Mouse (Mus musculus): Measurements from ENCODE around the gene Adam17. TPM values are rescaled to one million over a fixed set of nuclear protein-coding genes. Genes with fewer than 3 reads are reported as not detected.

Gene Adam17
- total RNA-seq, 1 experiment from 2014 or later, result 48.7 TPM

DNA sequence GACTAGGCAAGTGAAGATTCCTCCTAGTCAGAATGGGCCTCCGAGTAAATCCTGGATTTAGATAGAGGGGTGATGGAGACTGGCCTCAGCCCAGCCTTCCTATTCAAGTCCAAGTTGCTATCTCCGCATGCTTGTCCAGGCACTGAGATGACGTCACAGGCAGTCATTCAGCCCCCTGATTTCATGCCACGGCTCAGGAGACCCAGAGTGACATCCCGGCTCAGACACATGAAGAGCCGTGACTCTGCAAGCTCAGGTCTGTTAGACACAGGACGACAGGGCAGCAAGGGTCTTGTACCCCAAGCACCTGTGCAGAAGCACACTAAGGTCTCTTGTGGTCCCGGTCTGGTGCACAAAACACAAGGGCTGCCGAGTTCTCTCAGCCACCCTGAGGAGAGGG lies 50.6 kb downstream of the Adam17 start:
- no peak for ATAC-seq (replicated peaks in 1 of 2; ENCODE audit: insufficient read depth in 1 of 2, low FRiP score in 2 of 2, low TSS enrichment in 1 of 2, low read depth in 1 of 2, poor library complexity in 2 of 2, severe bottlenecking in 2 of 2)

DNA sequence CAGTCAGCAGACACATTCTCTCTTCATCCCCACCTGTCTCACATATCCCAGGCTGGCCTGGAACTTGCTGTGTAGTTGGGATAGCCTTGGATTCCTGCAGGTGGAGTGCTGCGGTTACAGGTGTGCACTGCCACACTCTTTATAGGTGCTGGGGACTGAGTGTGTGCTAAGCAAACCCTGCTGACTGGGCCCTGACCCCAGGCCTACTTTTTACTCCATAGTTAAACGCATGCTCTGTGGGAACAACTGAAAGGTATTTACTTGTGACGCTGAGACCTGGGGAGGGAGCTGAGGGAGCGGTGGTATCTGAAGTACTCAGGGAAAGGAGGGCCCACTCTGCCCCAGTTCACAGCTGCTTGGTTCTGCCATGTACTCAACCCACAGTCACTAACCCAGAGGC lies 51.1 kb downstream of the Adam17 start:
- ATAC-seq (replicated peaks in 1 of 2; ENCODE audit: insufficient read depth in 1 of 2, low FRiP score in 2 of 2, low TSS enrichment in 1 of 2, low read depth in 1 of 2, poor library complexity in 2 of 2, severe bottlenecking in 2 of 2), result no peak

DNA sequence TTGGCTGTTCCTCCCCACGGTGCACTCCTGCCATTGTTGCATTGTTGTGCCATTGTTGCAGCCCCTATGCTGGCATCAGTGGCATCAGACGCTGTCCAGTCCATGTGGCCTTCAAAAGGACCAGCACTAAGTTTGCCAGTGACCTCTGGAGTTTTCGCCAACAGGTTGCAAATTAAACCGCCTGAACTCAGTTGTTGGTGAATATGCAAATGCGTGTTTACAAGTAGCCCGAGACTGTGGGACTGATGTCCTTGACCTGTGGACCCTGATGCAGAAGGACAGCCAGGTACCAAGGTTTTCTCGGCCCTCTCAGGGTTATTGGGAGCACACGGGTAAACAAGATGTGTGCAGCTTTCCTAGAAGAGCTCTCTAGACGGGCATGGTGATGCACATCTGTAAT lies 52.3 kb downstream of the Adam17 start:
- ATAC-seq (replicated peaks in 1 of 2; ENCODE audit: insufficient read depth in 1 of 2, low FRiP score in 2 of 2, low TSS enrichment in 1 of 2, low read depth in 1 of 2, poor library complexity in 2 of 2, severe bottlenecking in 2 of 2), result no peak

DNA sequence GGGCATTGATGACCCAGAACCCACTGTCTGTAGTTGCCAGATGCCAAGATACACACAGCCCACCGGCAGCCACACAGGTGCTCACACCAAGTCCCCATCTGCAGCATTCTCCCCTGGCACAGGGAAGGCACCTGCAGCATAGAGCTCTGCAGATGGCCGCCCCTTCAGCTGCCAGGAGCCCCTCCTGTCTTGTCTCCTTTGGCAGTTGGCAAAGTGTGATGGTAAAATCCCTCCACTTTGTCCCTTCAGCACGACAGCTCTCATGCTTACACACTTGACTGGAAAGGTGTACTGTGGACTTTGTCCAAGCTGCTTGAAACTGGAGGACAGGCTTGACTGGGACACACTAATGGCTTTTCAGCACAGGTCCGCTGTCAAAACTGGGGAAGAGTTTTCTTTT lies 53.1 kb downstream of the Adam17 start:
- ATAC-seq (replicated peaks in 1 of 2; ENCODE audit: insufficient read depth in 1 of 2, low FRiP score in 2 of 2, low TSS enrichment in 1 of 2, low read depth in 1 of 2, poor library complexity in 2 of 2, severe bottlenecking in 2 of 2), result no peak

DNA sequence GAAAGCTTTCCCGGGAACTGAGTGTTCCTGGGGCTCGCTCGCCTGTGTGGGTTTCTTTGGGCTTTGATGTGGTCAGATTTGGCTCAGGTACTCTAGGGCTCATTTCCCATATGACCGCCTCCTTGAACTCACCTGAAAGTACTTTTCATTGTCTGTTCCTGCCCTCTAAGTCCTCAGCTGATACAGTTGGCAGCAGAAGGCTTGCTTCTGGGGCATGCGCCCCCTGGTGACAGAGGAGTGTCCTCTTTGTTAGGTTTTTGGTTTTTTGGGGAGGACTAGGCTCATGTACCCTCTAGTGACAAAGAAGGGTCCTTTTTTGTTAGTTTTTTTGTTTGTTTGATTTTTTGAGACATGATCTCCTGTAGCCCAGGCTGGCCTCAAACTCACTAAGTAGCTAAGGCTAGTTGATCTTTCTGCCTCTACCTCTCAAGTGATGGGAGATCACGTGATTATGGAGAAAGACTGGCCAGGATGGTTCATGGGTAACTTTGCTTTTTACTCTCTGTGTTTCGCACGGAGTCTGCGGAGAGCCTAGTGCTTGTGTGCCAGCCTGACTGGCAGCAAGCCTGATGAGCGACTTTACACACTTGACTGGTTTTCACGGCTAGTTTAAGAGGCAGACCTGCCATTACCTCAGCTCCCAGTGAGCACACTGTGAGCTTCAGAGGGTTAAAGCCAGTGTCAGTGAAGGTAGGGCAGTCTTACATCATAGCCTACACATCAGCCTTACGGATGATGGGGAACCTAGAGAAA lies 55.1 kb downstream of the Adam17 start:
- peak; percentile 44 to 69 for ATAC-seq (replicated peaks in 1 of 2; ENCODE audit: insufficient read depth in 1 of 2, low FRiP score in 2 of 2, low TSS enrichment in 1 of 2, low read depth in 1 of 2, poor library complexity in 2 of 2, severe bottlenecking in 2 of 2)

DNA sequence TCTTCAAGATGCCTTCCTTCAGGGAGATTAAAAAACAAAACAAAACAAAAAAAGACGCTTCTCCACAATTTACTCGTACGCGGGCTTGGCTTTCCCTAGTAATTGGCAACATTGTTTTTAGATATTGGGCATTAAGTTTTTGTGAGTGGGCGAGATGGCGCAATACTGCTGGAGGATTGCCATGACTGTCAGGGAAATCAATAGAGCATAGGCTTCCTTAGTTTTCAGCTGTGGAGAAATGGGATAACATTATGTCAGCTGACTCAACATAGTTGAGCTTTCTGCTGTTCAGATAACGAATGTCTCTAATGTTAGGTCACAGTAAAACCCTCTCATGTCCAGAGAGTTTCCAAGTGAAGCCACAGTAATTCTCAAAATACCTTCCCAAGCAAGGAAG lies 56.6 kb downstream of the Adam17 start:
- no peak for ATAC-seq (replicated peaks in 1 of 2; ENCODE audit: insufficient read depth in 1 of 2, low FRiP score in 2 of 2, low TSS enrichment in 1 of 2, low read depth in 1 of 2, poor library complexity in 2 of 2, severe bottlenecking in 2 of 2)

DNA sequence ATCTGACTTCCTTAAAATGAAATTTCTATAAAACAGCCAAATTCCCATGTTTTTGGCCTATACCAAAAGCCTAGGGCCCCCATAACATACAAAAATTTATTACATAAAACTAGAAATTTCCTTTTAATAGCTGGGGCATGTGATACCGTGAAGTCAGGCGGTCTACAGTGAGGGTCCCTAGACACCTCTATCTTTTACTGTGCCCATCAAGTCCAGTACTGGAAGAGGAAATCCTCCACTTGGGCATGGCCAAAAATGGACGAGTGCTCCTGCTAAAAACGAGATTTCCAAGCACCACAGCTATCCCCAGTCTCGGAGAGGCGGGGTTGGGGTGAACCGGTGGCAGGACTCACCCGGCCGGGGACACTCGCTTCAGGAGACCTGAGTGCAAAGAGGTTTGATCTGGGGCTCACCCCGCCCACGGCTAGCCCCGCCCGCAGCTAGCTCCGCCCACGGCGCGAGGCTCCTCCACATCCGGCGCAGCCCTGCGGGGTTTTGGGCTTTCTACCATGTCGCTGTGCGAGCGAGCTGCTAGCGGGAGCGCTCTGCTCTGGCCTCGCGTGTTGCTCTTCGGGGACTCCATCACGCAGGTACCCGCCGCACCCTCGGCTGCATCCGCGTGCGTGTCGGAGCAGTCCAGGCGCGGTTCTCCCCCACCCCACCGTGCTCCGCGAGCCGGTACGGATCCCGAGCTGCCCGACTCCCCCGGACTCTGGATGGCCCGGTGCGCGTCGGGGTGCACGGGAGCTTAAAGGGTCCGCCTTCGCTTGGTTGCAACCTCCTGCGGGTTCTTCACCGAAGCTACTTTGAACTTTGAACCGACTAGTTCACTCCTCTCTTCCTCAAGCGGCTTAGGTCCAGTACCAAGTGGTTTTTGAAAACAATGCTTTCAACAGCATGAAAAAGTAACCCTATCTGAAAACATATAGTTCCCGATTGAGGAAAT lies 57.2 kb downstream of the Adam17 start, which contains the start of gene Iah1:
Gene Iah1, plus strand, starts transcription at position 467 of the 946 bp plus-strand sequence.
- peak; percentile 95 for ATAC-seq (replicated peaks in 1 of 2; ENCODE audit: insufficient read depth in 1 of 2, low FRiP score in 2 of 2, low TSS enrichment in 1 of 2, low read depth in 1 of 2, poor library complexity in 2 of 2, severe bottlenecking in 2 of 2)

DNA sequence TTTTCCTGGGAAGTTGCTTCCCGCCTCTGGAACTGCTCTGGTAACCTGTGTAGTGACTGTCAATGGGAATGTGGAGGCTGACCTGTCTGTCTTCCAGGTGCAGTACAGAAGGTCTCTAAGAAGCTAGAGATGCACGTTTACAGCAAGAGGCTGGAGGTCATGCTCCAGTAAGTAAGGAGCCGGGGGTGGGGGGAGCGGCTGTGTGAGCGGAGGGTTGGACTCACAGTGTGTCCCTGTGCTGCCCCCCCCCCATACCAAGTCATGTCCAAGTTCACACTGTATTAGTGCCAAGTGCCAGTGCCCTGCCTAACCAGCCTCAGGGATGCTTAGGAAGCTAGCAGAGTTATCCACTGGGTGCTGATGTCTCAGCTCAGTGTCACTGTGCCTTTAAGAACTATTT lies 61.2 kb downstream of the Adam17 start:
- no peak for ATAC-seq (replicated peaks in 1 of 2; ENCODE audit: insufficient read depth in 1 of 2, low FRiP score in 2 of 2, low TSS enrichment in 1 of 2, low read depth in 1 of 2, poor library complexity in 2 of 2, severe bottlenecking in 2 of 2)

DNA sequence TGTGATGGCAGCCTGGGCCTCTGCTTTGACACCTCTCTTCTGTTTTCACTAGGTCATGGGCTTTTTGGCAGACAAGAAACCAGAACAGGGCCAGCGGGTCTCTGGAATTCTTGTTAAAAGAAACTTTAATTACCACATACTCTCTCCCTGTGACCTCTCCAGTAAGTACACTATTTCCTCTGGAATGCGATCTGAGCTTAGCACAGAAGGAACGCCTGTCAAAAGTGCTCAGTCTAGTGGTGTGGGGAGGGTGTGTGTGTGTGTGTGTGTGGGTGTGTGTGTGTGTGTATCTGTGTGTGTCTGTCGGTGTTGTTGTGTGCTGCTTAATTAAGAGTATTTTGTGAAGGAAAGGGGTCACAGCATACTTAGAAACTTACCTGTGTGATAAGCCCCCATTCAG lies 66.7 kb downstream of the Adam17 start:
- no peak for ATAC-seq (replicated peaks in 1 of 2; ENCODE audit: insufficient read depth in 1 of 2, low FRiP score in 2 of 2, low TSS enrichment in 1 of 2, low read depth in 1 of 2, poor library complexity in 2 of 2, severe bottlenecking in 2 of 2)

DNA sequence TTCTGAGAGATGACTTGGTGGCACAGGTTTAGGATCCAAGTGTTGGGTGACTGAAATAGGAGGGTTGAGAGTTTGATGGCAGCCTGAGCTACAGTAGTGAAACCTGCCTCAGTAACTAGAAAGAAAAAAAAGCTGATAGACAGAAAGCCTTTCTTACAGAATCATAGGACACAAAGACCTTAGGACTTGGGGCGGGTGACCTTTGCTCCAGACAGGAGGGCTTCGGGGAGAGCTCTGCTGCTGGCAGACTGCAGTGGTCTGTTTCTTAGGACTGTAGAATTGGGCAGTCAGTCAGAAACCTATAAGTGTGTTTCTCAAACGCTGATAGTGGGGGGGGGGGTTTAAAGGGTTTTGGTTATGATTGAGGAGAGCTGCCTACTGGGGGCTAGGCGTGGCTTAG lies 67.7 kb downstream of the Adam17 start:
- no peak for ATAC-seq (replicated peaks in 1 of 2; ENCODE audit: insufficient read depth in 1 of 2, low FRiP score in 2 of 2, low TSS enrichment in 1 of 2, low read depth in 1 of 2, poor library complexity in 2 of 2, severe bottlenecking in 2 of 2)

DNA sequence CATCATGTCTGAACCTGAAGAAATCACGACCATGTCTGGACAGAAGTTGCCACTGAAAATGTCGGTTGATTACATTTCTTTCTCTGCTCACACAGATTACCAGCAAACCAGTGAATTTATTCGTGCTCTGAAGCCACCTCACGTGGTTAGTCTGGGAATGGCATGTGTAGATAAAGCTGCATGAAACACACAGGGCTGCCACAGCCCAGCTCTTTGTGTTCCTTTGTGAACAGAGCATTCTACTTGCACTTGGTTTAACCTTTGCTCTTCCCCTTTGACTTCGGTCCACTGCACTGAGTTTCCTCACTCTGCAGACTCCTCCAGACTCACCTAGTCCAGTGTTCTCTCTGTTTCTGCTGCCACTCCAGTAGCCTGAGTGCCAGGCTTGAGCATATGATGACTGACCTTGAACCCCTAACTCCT lies 71.1 kb downstream of the Adam17 start:
- no peak for ATAC-seq (replicated peaks in 1 of 2; ENCODE audit: insufficient read depth in 1 of 2, low FRiP score in 2 of 2, low TSS enrichment in 1 of 2, low read depth in 1 of 2, poor library complexity in 2 of 2, severe bottlenecking in 2 of 2)

DNA sequence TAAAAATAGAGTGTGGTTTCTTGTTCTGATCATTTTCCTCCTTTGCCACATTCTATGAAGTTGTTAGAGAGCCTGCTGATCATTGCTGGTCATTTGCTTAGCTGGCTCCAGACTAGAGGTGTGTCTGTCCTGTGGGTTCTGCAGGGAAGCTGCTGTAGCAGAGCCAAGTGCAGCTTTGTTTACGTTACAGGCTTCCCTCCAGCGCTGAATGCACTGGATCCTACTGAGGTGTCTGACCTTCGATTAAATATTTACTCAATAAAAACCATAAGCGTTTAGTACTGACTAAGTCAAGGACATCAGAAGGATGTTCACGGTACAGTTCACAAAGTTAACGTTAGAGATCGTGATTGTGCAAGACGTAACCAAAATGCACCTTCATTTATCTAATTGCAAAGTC lies 71.5 kb downstream of the Adam17 start:
- no peak for ATAC-seq (replicated peaks in 1 of 2; ENCODE audit: insufficient read depth in 1 of 2, low FRiP score in 2 of 2, low TSS enrichment in 1 of 2, low read depth in 1 of 2, poor library complexity in 2 of 2, severe bottlenecking in 2 of 2)

DNA sequence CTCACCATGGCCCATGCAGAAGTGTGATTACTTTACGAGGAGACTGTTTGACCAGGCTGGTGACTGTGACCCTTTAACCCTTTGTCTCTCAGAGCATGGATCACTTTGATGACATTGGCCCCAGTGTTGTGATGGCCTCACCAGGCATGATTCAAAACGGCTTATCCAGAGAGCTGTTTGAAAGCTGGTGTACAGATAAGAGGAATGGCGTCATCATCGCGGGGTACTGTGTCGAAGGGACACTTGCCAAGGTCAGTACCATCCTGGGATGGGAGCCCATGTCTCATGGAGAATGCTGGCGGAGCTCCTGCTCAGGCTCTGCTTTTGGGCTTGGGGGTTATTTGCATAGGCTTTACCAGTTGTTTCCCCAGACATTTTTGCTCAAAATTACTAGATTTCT lies 72.1 kb downstream of the Adam17 start:
- no peak for ATAC-seq (replicated peaks in 1 of 2; ENCODE audit: insufficient read depth in 1 of 2, low FRiP score in 2 of 2, low TSS enrichment in 1 of 2, low read depth in 1 of 2, poor library complexity in 2 of 2, severe bottlenecking in 2 of 2)

DNA sequence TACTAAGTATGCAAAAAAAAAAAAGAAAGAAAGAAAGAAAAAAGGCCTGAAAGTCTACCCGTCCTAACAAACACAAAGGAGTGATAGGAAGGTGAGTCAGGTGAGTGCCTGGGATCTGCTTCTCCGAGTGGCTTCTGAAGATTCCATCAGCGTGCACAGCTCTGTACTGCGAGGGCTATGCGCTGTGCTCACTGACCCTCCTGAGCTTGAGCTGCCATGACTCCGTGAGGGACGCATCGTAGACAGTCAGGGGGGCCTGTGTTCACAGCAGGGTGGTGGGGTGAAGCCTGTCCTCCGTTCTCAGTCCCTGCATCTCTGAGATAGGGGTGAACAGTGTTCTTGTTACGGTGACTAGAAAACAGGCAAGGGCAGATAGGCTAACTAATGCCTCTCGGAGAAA lies 74.6 kb downstream of the Adam17 start:
- ATAC-seq (replicated peaks in 1 of 2; ENCODE audit: insufficient read depth in 1 of 2, low FRiP score in 2 of 2, low TSS enrichment in 1 of 2, low read depth in 1 of 2, poor library complexity in 2 of 2, severe bottlenecking in 2 of 2), result no peak

DNA sequence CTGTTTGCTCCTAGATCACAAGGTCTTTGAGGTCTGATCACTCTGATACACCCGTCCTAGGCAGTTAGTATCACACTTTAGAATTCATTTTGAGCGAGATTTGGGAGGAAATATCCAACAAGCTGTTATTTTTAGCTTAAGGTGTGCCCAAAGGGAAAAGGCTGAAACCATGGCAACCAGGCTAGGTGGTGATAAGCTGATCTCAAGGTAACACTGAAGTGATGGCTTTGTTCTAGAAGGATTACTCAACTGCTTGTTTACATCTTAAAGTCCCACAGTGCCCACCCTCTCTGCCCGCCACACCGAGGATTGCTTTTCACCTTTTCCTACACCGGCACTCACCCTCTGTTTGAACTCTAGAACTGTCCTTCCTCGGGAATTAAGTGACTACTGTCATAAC lies 83.8 kb downstream of the Adam17 start:
- no peak for ATAC-seq (replicated peaks in 1 of 2; ENCODE audit: insufficient read depth in 1 of 2, low FRiP score in 2 of 2, low TSS enrichment in 1 of 2, low read depth in 1 of 2, poor library complexity in 2 of 2, severe bottlenecking in 2 of 2)

DNA sequence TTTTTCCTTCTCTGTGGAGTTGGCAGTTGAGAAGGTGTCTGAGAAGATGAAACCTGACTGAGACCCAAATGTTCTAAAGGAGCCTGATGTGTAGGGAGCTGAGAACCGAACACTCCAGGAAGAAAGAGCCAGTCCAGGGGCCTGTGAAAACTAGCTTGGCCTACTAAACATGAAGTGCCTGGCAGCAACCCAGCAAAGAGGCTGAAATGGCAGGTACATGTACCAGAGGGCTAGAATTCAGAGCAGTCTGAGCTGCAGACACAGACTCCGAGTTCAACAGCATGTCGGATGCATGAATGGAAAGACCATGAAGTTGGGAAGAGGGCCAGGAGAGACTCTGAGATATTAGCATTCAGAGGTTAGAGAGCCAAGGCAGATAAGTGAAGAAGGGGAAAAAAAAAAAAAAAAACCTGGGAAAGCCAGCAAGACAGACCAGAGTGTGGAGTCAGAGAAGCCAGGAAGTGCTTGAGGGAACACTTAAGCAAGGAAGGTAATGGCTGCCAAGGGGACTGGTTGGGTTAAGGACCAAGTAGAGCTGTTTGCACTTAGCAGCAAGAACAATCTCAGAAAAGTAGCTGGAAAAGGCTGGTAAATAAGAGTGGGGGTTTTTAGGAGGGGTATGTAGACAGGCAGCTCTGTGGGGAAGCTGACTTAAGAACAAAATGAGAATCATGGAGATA lies 84.6 kb downstream of the Adam17 start:
- ATAC-seq (replicated peaks in 1 of 2; ENCODE audit: insufficient read depth in 1 of 2, low FRiP score in 2 of 2, low TSS enrichment in 1 of 2, low read depth in 1 of 2, poor library complexity in 2 of 2, severe bottlenecking in 2 of 2), result no peak

DNA sequence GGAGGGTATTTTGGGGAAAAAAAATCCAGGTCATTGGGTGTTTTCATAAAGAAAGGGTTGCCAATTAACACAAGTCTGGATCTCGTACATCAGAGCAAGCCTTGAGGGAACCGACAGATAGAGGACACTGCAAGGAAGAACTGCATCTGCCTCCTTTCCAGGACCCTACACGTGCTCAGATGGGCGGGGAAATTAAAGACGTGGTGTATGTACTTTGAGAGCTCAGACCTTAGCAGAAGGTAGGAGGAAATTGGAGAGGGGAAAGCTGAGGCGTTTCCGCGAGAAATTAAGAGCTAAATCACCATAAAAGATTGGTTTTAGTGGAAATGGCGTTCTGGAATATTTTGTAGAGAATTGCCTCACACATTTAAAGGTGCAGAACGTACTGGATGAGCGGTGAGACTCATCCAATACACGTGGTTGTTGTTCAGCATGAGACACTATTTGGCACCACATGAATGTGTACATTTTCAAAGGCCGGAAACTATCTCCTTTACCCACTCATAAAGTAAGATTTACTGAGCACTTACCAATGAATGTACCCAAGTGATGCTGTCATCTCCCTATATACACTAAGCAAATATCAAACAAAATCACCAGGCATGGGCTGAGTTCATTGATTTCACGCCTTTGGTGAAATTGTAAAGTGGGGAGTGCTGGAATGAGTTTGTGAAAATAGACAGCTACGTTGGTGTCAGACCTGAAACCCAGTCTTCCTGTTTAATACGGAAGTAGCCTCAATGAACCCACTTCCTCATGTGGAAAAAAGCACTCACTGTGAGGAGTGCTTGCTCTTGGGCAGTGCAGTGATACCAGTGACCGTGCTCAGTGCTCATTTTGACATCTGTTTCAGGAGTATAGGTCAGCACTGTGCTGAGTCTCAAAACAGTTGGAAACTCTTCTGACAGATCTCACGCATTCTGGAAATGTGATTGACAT lies 86.5 kb downstream of the Adam17 start:
- peak; percentile 67 to 73 for ATAC-seq (replicated peaks in 1 of 2; ENCODE audit: insufficient read depth in 1 of 2, low FRiP score in 2 of 2, low TSS enrichment in 1 of 2, low read depth in 1 of 2, poor library complexity in 2 of 2, severe bottlenecking in 2 of 2)

All from hematopoietic stem cell, adult 5-6 weeks (primary cell).